Mouse (Mus musculus) liver, embryonic 14.5 days (tissue): ENCODE measurements around the gene Zc3h4. TPM values are rescaled to one million over a fixed set of nuclear protein-coding genes. Genes with fewer than 3 reads are reported as not detected.

Experiments
- ATAC-seq: fragments of 200-750 bp; cut with Nextera tagmentation; 2 replicates; pipeline ENCODE4 v1.8.0; 2017; ENCODE audit warnings: moderate number of reproducible peaks, mild to moderate bottlenecking, moderate library complexity; ENCODE audit not compliant: insufficient read depth
- DNase-seq, 3 experiments: peaks; one replicate each; pipeline ENCODE4 v3.0.0-alpha.2; 2012 to 2013; ENCODE audit warnings: low read depth in 3 of 3, low spot score in 3 of 3
- H3K27ac ChIP-seq: fragments of 300-500 bp; sonication (generic); 2 replicates; pipeline ENCODE4 v1.5.1; 2014; ENCODE audit warnings: moderate library complexity, mild to moderate bottlenecking, control low read depth, inconsistent platforms
- H3K27me3 ChIP-seq: fragments of 300-500 bp; sonication (generic); 2 replicates; pipeline ENCODE4 v1.6.1; 2014; ENCODE audit warnings: mild to moderate bottlenecking, low read length, moderate library complexity; ENCODE audit not compliant: control insufficient read depth, insufficient read depth
- H3K36me3 ChIP-seq: fragments of 300-500 bp; sonication (generic); replicated peaks from 2 replicates; pipeline ENCODE4 v1.6.1; 2014; ENCODE audit warnings: low read depth; ENCODE audit not compliant: control insufficient read depth, insufficient read depth
- H3K4me1 ChIP-seq, 2 experiments: fragments of 200-500 bp in 1 of 2; fragments of 300-500 bp in 1 of 2; sonication (generic) in 1 of 2; replicated peaks; 2 replicates each; pipeline ENCODE4 v1.6.1; 2012 to 2014; ENCODE audit warnings: antibody characterized with exemption in 1 of 2, inconsistent platforms in 1 of 2, low read length in 1 of 2; ENCODE audit not compliant: control insufficient read depth in 2 of 2, insufficient read depth in 2 of 2
- H3K4me2 ChIP-seq: fragments of 300-500 bp; sonication (generic); 2 replicates; pipeline ENCODE4 v1.6.1; 2014; ENCODE audit warnings: low read depth, mild to moderate bottlenecking, control low read depth, moderate library complexity
- H3K4me3 ChIP-seq, 2 experiments: fragments of 200-500 bp in 1 of 2; fragments of 300-500 bp in 1 of 2; sonication (generic) in 1 of 2; 2 replicates each; pipeline ENCODE4 v1.5.1; 2012 to 2014; ENCODE audit warnings: low read depth in 2 of 2, low read length in 2 of 2, mild to moderate bottlenecking in 2 of 2, control low read depth in 1 of 2, inconsistent platforms in 1 of 2, moderate library complexity in 1 of 2; ENCODE audit not compliant: insufficient read depth in 1 of 2
- H3K9ac ChIP-seq: fragments of 300-500 bp; sonication (generic); replicated peaks from 2 replicates; pipeline ENCODE4 v1.6.1; 2014; ENCODE audit warnings: mild to moderate bottlenecking, control low read depth, moderate library complexity
- H3K9me3 ChIP-seq: fragments of 300-500 bp; sonication (generic); 2 replicates; pipeline ENCODE4 v1.6.1; 2016; ENCODE audit warnings: low read length, mixed read lengths; ENCODE audit not compliant: control insufficient read depth
- CTCF ChIP-seq: IDR thresholded peaks from 2 replicates; pipeline ENCODE4 v1.5.1; 2016; ENCODE audit warnings: antibody characterized with exemption, low read depth, control low read depth
- EP300 ChIP-seq: IDR thresholded peaks from 2 replicates; pipeline ENCODE4 v1.6.1; 2016; ENCODE audit warnings: antibody characterized with exemption, low read depth
- WGBS: fragments of 180-500 bp; shearing (Covaris S2); extraction: QIAGEN DNeasy Blood & Tissue Kit; methylation state at CpG from one replicate; pipeline ENCODE4 v1.1.7; 2014; ENCODE audit not compliant: insufficient replicate concordance; 5-methylcytosine and 5-hydroxymethylcytosine counted together
- polyA plus RNA-seq, 2 experiments: library from polyadenylated mRNA; depleted of rRNA in 1 of 2; stranded (reverse) in 1 of 2; unstranded in 1 of 2; fragments of >200 nt; fragmentation: Nextera tagmentation in 1 of 2; extraction: Ambion mirVana in 1 of 2; gene quantifications; 2 replicates each; pipeline versions ENCODE4 v1.2.1 to v1.2.3; 2012 to 2014

Zc3h4 gene
- polyA plus RNA-seq, 2 experiments: 6.0 to 15.2 TPM

DNA sequence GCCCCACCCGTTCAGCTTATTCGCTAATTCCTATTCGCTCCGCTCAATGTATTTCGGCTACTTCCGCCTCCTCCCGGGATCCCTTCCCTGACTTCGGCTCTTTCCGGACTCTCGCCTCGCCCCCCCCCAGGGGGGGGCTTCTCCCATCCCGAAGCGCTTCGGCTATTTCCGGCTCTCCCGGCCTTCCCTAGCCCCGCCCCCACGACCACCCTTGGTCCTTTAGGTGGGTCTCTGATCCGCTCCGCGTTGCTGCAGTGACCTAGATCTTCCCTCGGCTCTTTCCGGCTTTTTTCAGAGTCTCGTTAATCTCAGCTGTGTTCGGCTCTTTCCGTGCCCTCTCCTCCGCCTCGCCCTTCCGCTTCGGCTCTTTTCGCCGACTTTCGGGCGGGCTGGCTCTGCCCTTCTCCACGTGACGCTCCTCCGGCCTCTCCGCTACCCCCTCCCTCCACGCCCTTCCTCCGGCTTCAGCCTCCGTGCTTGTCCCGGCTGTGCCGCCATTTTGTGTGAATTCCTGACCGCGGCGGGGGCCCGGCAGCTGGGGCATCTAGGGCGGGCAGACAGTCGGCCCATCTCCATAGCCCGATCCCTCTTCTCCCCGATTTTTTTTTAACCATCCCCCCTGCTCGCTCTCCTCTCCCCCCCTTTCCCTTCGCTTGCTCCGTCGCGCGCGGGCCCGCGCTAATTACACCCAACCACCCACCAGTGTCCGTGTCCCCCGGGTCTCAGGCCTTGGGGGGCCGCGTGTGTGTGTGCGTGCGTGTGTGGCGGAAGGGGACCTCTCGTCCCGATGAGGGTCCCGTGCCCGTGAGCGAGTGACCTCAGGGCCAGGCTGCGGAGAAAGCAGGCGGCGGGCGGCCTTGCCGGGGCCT, 656 bp upstream of the Zc3h4 start:
- H3K27me3 ChIP-seq: no peaks in the 10 kb centered on the region
- TF ChIP-seq EP300 (peak; percentile 30; the same call in 1 of the 2 replicates), CTCF (no peak)
- peak overlapping the region; percentile 98 for H3K4me2 ChIP-seq
- under 1% methylated on average over 77 of the region's 77 CpGs for WGBS
- peak overlapping the region; percentile 100 for H3K9ac ChIP-seq
- peak overlapping the region; percentile 74 to 98 for H3K4me3 ChIP-seq
- peak overlapping the region; percentile 100 for H3K27ac ChIP-seq
- no peaks in the 10 kb centered on the region for H3K9me3 ChIP-seq
- peaks cover 23 to 24% of the 10 kb centered on the region in 2 experiments for H3K4me1 ChIP-seq
- peak; percentile 94 to 95 (median 95) for DNase-seq
- ATAC-seq: peak; percentile 79
- H3K36me3 ChIP-seq: peaks cover 10% of the 10 kb centered on the region

DNA sequence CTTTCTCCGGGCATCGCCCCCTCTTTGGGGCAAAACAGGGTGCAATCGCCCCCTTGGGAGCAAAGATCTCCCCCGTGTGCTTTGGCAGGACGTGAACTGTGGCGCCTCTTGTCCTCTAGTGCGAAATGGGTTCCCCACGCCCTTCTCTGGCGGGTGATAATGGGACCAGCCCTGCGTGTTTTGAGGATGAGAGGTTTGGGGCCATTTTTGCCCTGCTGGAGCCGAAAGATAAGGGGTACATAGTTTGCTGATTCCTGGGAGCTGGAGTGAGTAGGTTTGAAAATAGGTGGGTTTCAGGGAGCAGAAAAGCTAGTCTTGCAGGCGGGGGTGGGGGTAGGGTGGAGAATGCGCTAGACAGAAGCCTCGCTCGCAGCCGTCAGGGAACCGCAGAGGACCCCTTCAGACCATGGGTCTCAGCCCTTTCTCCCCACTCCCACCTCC, 1.3 kb downstream of the Zc3h4 start:
- H3K36me3 ChIP-seq: peaks cover 10% of the 10 kb centered on the region
- no peaks in the 10 kb centered on the region for H3K9me3 ChIP-seq
- DNase-seq (peak; percentile 90 to 93 (median 91)), ATAC-seq (peak; percentile 9)
- H3K27ac ChIP-seq: peak overlapping the region; percentile 100
- H3K4me2 ChIP-seq: peak overlapping the region; percentile 98
- TF ChIP-seq EP300 (peak; percentile 84), CTCF (no peak)
- under 1% methylated on average over 17 of the region's 17 CpGs for WGBS
- H3K4me1 ChIP-seq: peaks cover 41 to 43% of the 10 kb centered on the region in 2 experiments
- H3K9ac ChIP-seq: peak overlapping the region; percentile 100
- H3K4me3 ChIP-seq: peak overlapping the region; percentile 74 to 98
- H3K27me3 ChIP-seq: no peaks in the 10 kb centered on the region

DNA sequence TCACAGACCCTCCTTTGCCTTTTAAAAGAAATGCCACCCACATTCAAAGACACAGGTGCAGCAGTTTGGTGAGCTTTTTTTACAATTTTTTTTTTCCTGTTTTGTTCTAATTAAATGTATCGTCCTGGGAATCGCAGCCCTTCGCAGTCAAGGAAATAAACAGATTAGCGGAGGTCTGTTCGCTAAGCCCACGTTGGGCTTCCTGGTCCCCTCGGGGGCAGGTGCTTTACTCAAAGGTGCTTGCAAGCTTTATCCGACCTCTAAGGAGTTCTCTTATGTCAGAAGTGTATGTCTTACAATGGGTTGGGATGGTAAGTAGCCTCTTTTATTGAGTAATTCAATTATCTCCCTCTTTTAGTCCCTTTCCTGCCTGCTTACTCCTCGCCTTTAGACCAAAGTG, 1.7 kb downstream of the Zc3h4 start:
- Histone ChIP-seq H3K27me3 (no peaks in the 10 kb centered on the region), H3K4me2 (peak overlapping the region; percentile 98), H3K4me3 (peak overlapping the region; percentile 74 to 98), H3K9ac (peak overlapping the region; percentile 100), H3K4me1 (peaks cover 45 to 47% of the 10 kb centered on the region in 2 experiments), H3K36me3 (peaks cover 10% of the 10 kb centered on the region), H3K27ac (peak overlapping the region; percentile 100), H3K9me3 (no peaks in the 10 kb centered on the region)
- WGBS: under 1% methylated on average over 9 of the region's 9 CpGs
- DNase-seq: no peak
- no peak for ATAC-seq
- TF ChIP-seq CTCF (no peak), EP300 (no peak)

DNA sequence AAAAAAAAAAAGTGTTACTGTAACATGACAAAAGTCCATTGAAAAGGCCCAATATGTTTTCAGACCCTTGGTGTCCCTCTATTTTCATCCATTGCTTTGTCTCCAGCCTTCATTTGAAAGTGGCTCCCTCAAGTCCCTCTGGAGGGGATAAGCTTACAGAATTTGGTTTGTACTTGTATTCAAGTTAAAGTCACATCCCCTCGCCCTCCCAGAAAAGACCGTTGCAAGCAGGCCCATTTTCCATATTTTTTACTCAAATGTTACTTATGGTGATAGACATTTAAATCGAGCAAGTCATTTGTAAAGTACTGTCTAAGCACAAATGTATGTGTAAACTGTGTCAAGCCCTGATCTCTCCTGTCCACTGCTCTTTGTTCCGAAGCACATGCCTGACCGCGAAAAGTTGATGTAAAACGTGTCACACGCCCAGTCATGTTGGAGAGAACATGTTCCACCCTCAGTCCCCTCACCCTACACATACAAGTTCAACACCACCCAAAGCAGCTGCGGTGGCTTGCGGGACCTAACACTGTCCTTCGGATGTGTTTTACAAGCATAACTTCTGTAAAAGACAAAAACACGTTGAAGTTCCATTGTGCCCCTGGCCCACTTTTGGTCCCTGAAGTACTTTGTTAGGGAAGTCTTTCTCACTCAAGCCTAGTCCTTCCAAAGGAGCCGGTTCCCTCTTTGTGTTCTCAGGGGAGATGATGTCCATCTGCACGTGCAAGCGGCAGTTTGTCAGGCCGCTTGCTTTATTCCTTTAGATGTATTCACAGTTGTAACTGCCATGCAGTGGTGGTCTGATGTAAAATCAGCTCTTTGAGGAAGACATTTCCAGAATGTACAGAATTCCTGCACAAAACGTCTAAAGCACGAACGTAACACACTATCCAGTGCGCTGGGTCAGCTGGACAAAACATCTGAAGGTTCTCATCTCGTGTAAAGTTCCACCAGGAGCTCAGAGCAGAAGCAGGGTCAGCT, 2.5 kb downstream of the Zc3h4 start:
- Histone ChIP-seq H3K4me2 (peak overlapping the region; percentile 98), H3K9ac (peak overlapping the region; percentile 100), H3K4me3 (peak overlapping the region; percentile 74 to 98), H3K27me3 (no peaks in the 10 kb centered on the region), H3K4me1 (peaks cover 53% of the 10 kb centered on the region in 2 experiments), H3K27ac (peak overlapping the region; percentile 100), H3K36me3 (peaks cover 10% of the 10 kb centered on the region), H3K9me3 (no peaks in the 10 kb centered on the region)
- ATAC-seq (no peak), DNase-seq (peak; percentile 51 to 58 (median 53))
- 15% methylated on average over 21 of the region's 21 CpGs for WGBS
- TF ChIP-seq EP300: peak; percentile 67
- TF ChIP-seq CTCF: no peak
